Mouse (Mus musculus) G1E (cell line): ENCODE data around the gene Add2. TPM values are rescaled to one million over a fixed set of nuclear protein-coding genes. Genes with fewer than 3 reads are reported as not detected.
A peak's percentile ranks its signal among the peaks of the same experiment; 100 is the strongest.

Experiments used
- ATAC-seq: 2 replicates; pipeline ENCODE4 v1.8.0; 2016; ENCODE audit warnings: mild to moderate bottlenecking; ENCODE audit not compliant: insufficient number of reproducible peaks, poor library complexity, low FRiP score, severe bottlenecking; ENCODE audit errors: extremely low read depth
- DNase-seq: peaks from one replicate; pipeline ENCODE4 v3.0.0; 2012; ENCODE audit warnings: low spot score
- H3K27me3 ChIP-seq: 2 replicates; pipeline ENCODE4 v1.6.1; 2012; ENCODE audit warnings: mild to moderate bottlenecking, low read length, inconsistent platforms; ENCODE audit not compliant: insufficient read depth
- H3K36me3 ChIP-seq: replicated peaks from 2 replicates; pipeline ENCODE3; 2012; ENCODE audit warnings: mild to moderate bottlenecking, inconsistent platforms
- H3K4me1 ChIP-seq: 2 replicates; pipeline ENCODE4 v1.6.1; 2012; ENCODE audit warnings: low read depth, low read length, inconsistent platforms, mixed read lengths; ENCODE audit not compliant: insufficient read depth
- H3K4me3 ChIP-seq: 2 replicates; pipeline ENCODE4 v1.5.1; 2012; ENCODE audit warnings: low read depth, mild to moderate bottlenecking, inconsistent platforms, low read length, moderate library complexity, mixed read lengths
- H3K9me3 ChIP-seq: replicated peaks from 2 replicates; pipeline ENCODE4 v1.6.1; 2012; ENCODE audit warnings: inconsistent platforms
- CTCF ChIP-seq: IDR thresholded peaks from 2 replicates; pipeline ENCODE4 v1.5.1; 2012; ENCODE audit warnings: low read depth, low read length, inconsistent platforms, mixed read lengths
- GATA1 ChIP-seq: IDR thresholded peaks from 2 replicates; pipeline ENCODE4 v1.6.1; 2012; ENCODE audit warnings: borderline replicate concordance, low read length, inconsistent platforms, mixed read lengths
- GATA2 ChIP-seq: IDR thresholded peaks from 2 replicates; pipeline ENCODE4 v1.6.1; 2012; ENCODE audit warnings: low read depth, low read length, inconsistent platforms, borderline replicate concordance
- POLR2AphosphoS5 ChIP-seq: IDR thresholded peaks from 2 replicates; pipeline ENCODE4 v1.6.1; 2012; ENCODE audit warnings: low read depth, low read length, inconsistent platforms; ENCODE audit not compliant: insufficient replicate concordance
- TAL1 ChIP-seq: conservative IDR thresholded peaks from 2 replicates; pipeline ENCODE4 v1.6.1; 2012; ENCODE audit warnings: low read depth, low read length, inconsistent platforms, mixed read lengths
- polyA plus RNA-seq: library from polyadenylated mRNA; stranded (reverse); fragments of >175 nt; gene quantifications from 2 replicates; pipeline ENCODE4 v1.2.3, GENCODE M21; 2012
- total RNA-seq, 2 experiments: library from RNA; stranded (forward) in 1 of 2; stranded (reverse) in 1 of 2; fragments of 200-1000 nt in 1 of 2; fragments of >200 nt in 1 of 2; fragmentation: Nextera tagmentation in 1 of 2; gene quantifications; 2 replicates each; pipeline ENCODE4 v1.2.3; 2014 to 2017

Add2 gene
- total and polyA plus RNA-seq, 3 experiments = 82.9 to 125 (median 121) TPM

DNA sequence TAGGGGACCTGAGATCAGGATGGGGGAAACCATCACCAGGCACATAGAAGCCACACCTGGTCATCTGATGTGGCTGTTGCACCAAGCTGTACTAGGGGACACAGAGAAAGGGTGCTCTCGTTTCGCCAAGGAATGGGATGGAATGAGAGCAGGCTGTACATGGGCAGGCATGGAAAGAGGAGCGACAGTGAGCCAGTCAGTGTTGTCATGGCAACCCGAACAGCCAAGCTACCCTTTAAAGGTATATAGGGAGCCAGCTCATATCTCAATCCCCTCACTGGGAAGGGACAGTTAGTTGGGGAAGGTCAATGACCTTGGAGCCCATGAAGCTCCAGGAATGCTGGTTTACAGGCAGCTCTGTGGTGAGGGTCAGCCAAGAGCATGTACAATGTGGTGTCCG, 73.0 kb downstream of the Add2 start:
- peaks cover 99% of the 10 kb centered on the region for H3K36me3 ChIP-seq
- DNase-seq (no peak), ATAC-seq (no peak)
- H3K9me3 ChIP-seq = no peaks in the 10 kb centered on the region
- TF ChIP-seq GATA2 (no peak), GATA1 (no peak), CTCF (no peak), POLR2AphosphoS5 (no peak), TAL1 (no peak)
- H3K4me1 ChIP-seq = peaks cover 92% of the 10 kb centered on the region
- no peak overlapping the region; the same call in 1 of the 2 replicates for H3K4me3 ChIP-seq
- H3K27me3 ChIP-seq = no peaks in the 10 kb centered on the region; the same call in 1 of the 2 replicates

DNA sequence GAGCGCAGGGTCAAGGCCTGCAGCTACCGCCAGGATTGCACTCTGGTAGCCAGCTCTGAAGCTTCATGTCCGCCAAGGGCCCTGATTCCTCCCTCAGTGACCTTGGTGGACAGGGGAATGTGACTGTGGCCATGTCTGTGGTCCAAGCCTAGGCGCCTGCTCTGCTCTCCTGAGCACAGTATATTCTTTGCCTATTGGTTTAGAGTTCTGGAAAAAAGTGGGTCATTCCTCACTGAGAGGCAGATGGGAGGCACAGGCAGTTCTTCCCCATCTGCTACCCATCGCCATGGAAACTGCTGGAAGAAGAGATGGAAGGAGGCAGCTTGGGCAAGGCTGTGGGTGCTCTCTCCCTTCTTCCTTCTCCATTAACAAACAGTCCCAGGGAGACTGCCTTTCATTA, 74.4 kb downstream of the Add2 start:
- H3K27me3 ChIP-seq = no peaks in the 10 kb centered on the region; the same call in 1 of the 2 replicates
- peak overlapping the region; percentile 34; the same call in 1 of the 2 replicates for H3K4me3 ChIP-seq
- ATAC-seq (no peak), DNase-seq (no peak)
- peaks cover 99% of the 10 kb centered on the region for H3K36me3 ChIP-seq
- TF ChIP-seq GATA2 (no peak), POLR2AphosphoS5 (no peak), CTCF (no peak), GATA1 (no peak), TAL1 (no peak)
- H3K9me3 ChIP-seq = no peaks in the 10 kb centered on the region
- H3K4me1 ChIP-seq = peaks cover 92% of the 10 kb centered on the region

DNA sequence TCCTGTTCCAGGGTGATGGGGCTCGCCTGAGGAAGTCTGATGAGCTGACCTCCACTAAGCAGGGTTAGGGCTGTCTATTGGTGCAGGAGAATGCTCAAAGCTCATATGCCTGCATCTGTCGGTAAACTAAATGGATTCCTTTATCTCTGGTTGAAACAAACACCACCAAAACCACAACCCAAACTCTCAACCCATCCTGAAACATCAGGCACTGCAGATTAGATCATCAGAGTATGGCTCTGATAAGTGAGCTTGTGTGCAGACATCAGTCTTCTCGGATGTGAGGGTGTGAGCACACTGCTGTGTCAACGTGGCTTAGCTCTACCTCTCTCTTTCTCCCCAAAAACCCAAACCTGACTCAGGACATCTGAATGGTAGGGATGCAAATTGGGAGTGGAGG, 75.1 kb downstream of the Add2 start:
- H3K4me3 ChIP-seq = no peak overlapping the region; the same call in 1 of the 2 replicates
- peaks cover 99% of the 10 kb centered on the region for H3K36me3 ChIP-seq
- H3K27me3 ChIP-seq = no peaks in the 10 kb centered on the region; the same call in 1 of the 2 replicates
- peak; percentile 97 for TF ChIP-seq TAL1
- TF ChIP-seq GATA2 = peak; percentile 88; the same call in 1 of the 2 replicates
- TF ChIP-seq POLR2AphosphoS5 = no peak
- H3K4me1 ChIP-seq = peaks cover 91% of the 10 kb centered on the region
- H3K9me3 ChIP-seq = no peaks in the 10 kb centered on the region
- peak; percentile 89 for ATAC-seq
- DNase-seq = peak; percentile 60

DNA sequence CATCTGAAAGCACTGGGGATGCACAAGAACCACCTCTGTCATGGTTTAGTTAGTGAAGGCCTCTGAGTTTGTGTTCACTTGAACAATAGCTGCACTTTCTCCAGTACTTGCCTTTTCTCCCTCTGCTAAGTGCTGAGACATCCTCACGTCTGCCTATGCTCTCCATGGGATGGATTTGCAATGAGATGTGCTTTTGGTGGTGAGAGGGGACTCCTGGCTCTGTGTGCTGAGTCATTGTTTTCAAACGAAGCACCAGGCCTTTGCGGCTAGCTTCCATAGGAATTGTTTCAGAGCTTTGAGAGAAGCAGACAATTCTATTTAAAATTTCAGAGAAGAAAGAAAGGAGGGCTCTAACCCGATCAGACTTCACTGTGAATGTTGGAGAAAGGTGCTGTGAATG, 76.2 kb downstream of the Add2 start:
- no peaks in the 10 kb centered on the region; the same call in 1 of the 2 replicates for H3K27me3 ChIP-seq
- TF ChIP-seq TAL1 = no peak
- no peak for TF ChIP-seq CTCF
- no peak for TF ChIP-seq GATA2
- no peak for TF ChIP-seq GATA1
- no peak for TF ChIP-seq POLR2AphosphoS5
- H3K4me3 ChIP-seq = peak overlapping the region; percentile 57; the same call in 1 of the 2 replicates
- peaks cover 96% of the 10 kb centered on the region for H3K4me1 ChIP-seq
- no peaks in the 10 kb centered on the region for H3K9me3 ChIP-seq
- peaks cover 99% of the 10 kb centered on the region for H3K36me3 ChIP-seq
- no peak for DNase-seq
- no peak for ATAC-seq

DNA sequence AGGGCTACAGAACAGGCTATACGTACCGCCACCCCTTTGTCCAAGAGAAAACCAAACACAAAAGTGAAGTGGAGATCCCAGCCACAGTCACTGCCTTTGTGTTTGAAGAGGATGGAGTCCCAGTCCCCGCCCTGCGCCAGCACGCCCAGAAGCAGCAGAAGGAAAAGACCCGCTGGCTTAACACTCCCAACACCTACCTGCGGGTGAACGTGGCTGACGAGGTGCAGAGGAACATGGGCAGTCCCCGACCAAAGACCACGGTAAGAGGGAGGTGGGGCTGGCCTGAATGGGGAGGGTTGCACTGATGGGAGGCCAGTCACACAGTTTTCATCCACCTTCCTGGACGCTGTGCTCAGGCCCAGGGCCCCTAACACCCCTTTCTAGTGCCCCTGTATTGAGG, 77.6 kb downstream of the Add2 start:
- peaks cover 99% of the 10 kb centered on the region for H3K36me3 ChIP-seq

GRCm38 (mm10) chr6:86107101-86107500, 78.6 kb downstream of the Add2 start:
- H3K4me3 ChIP-seq = no peak overlapping the region
- no peaks in the 10 kb centered on the region for H3K9me3 ChIP-seq
- TF ChIP-seq POLR2AphosphoS5 = no peak
- TF ChIP-seq CTCF = no peak
- TF ChIP-seq GATA2 = no peak
- TF ChIP-seq GATA1 = no peak
- no peak for TF ChIP-seq TAL1
- no peaks in the 10 kb centered on the region; the same call in 1 of the 2 replicates for H3K27me3 ChIP-seq
- H3K4me1 ChIP-seq = peaks cover 91% of the 10 kb centered on the region
- no peak for ATAC-seq
- no peak for DNase-seq
- peaks cover 99% of the 10 kb centered on the region for H3K36me3 ChIP-seq

More for the DNA sequence above, 77.6 kb downstream of the Add2 start:
- Histone ChIP-seq H3K4me3 (no peak overlapping the region; the same call in 1 of the 2 replicates), H3K4me1 (peaks cover 97% of the 10 kb centered on the region), H3K27me3 (no peaks in the 10 kb centered on the region; the same call in 1 of the 2 replicates), H3K9me3 (no peaks in the 10 kb centered on the region)
- DNase-seq (no peak), ATAC-seq (no peak)
- TF ChIP-seq CTCF (no peak), TAL1 (no peak)
